In genomic region chr15:81937098-81937972, GRCm38 (mm10) we compare ENCODE assay signal across 8 mouse cellular contexts. TPM values are rescaled to one million over a fixed set of nuclear protein-coding genes. Genes with fewer than 3 reads are reported as not detected.
A peak's percentile ranks its signal among the peaks of the same experiment; 100 is the strongest.
DNase-seq lines count a peak whose midpoint lies in the region; ATAC-seq and TF ChIP-seq lines count a peak whose summit lies in the region.

No protein-coding gene starts in this region.

- H3K36me3 ChIP-seq in forebrain, postnatal 0 days (ENCODE audit: insufficient read depth): peaks cover 6% of the 10 kb centered on the region; the same call in 1 of the 2 replicates
- peaks cover 10% of the 10 kb centered on the region for H3K36me3 ChIP-seq in hindbrain, embryonic 14.5 days (replicated peaks; ENCODE audit: control insufficient read depth, insufficient read depth)
- H3K36me3 ChIP-seq in limb, embryonic 11.5 days (ENCODE audit: control insufficient read depth, insufficient read depth, low read length): no peaks in the 10 kb centered on the region
- H3K36me3 ChIP-seq in neural tube, embryonic 14.5 days (ENCODE audit: control insufficient read depth, insufficient read depth, low read length): peaks cover 3% of the 10 kb centered on the region; the same call in 1 of the 2 replicates

- ATAC-seq in forebrain, postnatal 0 days: peak; percentile 70
- ATAC-seq in hindbrain, embryonic 14.5 days (ENCODE audit: low FRiP score): peak; percentile 51
- ATAC-seq in limb, embryonic 11.5 days (ENCODE audit: insufficient number of reproducible peaks, low FRiP score, low TSS enrichment, low read depth): no peak
- peak; percentile 36 for ATAC-seq in neural tube, embryonic 14.5 days (ENCODE audit: low read depth)

- H3K4me2 ChIP-seq in forebrain, postnatal 0 days (ENCODE audit: low read depth): peak overlapping the region; percentile 76
- H3K4me2 ChIP-seq in hindbrain, embryonic 14.5 days (replicated peaks): peak overlapping the region; percentile 76
- peak overlapping the region; percentile 74 for H3K4me2 ChIP-seq in limb, embryonic 11.5 days (ENCODE audit: low read depth, severe bottlenecking)
- peak overlapping the region; percentile 65 for H3K4me2 ChIP-seq in neural tube, embryonic 14.5 days (ENCODE audit: low read depth, low read length)

- DNase-seq in gastrocnemius, postnatal 14 days: peak; percentile 26
- no peak for DNase-seq in gastrocnemius, adult 8-10 months (ENCODE audit: low spot score in 2 of 2)
- peak; percentile 78 for DNase-seq in cerebellum, adult 11-12 months
- DNase-seq in forebrain, postnatal 0 days: peak; percentile 76
- DNase-seq in hindbrain, embryonic 14.5 days (ENCODE audit: low spot score): peak; percentile 54
- peak; percentile 31 for DNase-seq in limb, embryonic 11.5 days (ENCODE audit: low spot score)
- no peak for DNase-seq in yolk sac, embryonic 10.5 days (ENCODE audit: low spot score)

- WGBS in forebrain, postnatal 0 days: 4% methylated on average over 19 of the region's 19 CpGs
- 8% methylated on average over 19 of the region's 19 CpGs for WGBS in hindbrain, embryonic 14.5 days
- 7% methylated on average over 19 of the region's 19 CpGs for WGBS in limb, embryonic 11.5 days
- 4% methylated on average over 19 of the region's 19 CpGs for WGBS in neural tube, embryonic 14.5 days

- peak overlapping the region; percentile 79 for H3K4me3 ChIP-seq in forebrain, postnatal 0 days (ENCODE audit: low read depth, low read length)
- H3K4me3 ChIP-seq in hindbrain, embryonic 14.5 days (replicated peaks; ENCODE audit: low read length): peak overlapping the region; percentile 58
- peak overlapping the region; percentile 37 for H3K4me3 ChIP-seq in limb, embryonic 11.5 days (ENCODE audit: low read depth, low read length)
- peak overlapping the region; percentile 58 for H3K4me3 ChIP-seq in neural tube, embryonic 14.5 days (ENCODE audit: low read depth, low read length)

- H3K27me3 ChIP-seq in forebrain, postnatal 0 days (ENCODE audit: insufficient read depth, low read length): no peaks in the 10 kb centered on the region
- H3K27me3 ChIP-seq in hindbrain, embryonic 14.5 days (ENCODE audit: control insufficient read depth, insufficient read depth, low read length): no peaks in the 10 kb centered on the region
- H3K27me3 ChIP-seq in limb, embryonic 11.5 days (ENCODE audit: control insufficient read depth, insufficient read depth, low read length): no peaks in the 10 kb centered on the region
- no peaks in the 10 kb centered on the region for H3K27me3 ChIP-seq in neural tube, embryonic 14.5 days (ENCODE audit: control insufficient read depth, insufficient read depth, low read length)

- intact Hi-C loops in gastrocnemius, postnatal 14 days (cut with DNase I; ENCODE audit: low total_unique reads): no loop called here

- TF ChIP-seq CTCF in forebrain, postnatal 0 days (IDR thresholded peaks at IDR 0.05; ENCODE audit: low read depth): no peak

- H3K9me3 ChIP-seq in forebrain, postnatal 0 days (ENCODE audit: low read length): no peaks in the 10 kb centered on the region
- H3K9me3 ChIP-seq in hindbrain, embryonic 14.5 days (ENCODE audit: control insufficient read depth, low read length): no peaks in the 10 kb centered on the region
- H3K9me3 ChIP-seq in limb, embryonic 11.5 days (ENCODE audit: control insufficient read depth, low read length): no peaks in the 10 kb centered on the region
- no peaks in the 10 kb centered on the region for H3K9me3 ChIP-seq in neural tube, embryonic 14.5 days (ENCODE audit: control insufficient read depth, low read length)

- H3K4me1 ChIP-seq in forebrain, postnatal 0 days (ENCODE audit: insufficient read depth): 0 out of 2 replicates have a peak, but pooled peaks cover 4% of the 10 kb centered on the region
- H3K4me1 ChIP-seq in hindbrain, embryonic 14.5 days (replicated peaks; ENCODE audit: control insufficient read depth, insufficient read depth, low read length): peaks cover 15% of the 10 kb centered on the region
- H3K4me1 ChIP-seq in limb, embryonic 11.5 days (ENCODE audit: control insufficient read depth, insufficient read depth, low read length): peaks cover 21% of the 10 kb centered on the region
- peaks cover 22% of the 10 kb centered on the region for H3K4me1 ChIP-seq in neural tube, embryonic 14.5 days (ENCODE audit: control insufficient read depth, insufficient read depth, low read length)

- H3K9ac ChIP-seq in forebrain, postnatal 0 days: peak overlapping the region; percentile 79
- H3K9ac ChIP-seq in hindbrain, embryonic 14.5 days: peak overlapping the region; percentile 81
- H3K9ac ChIP-seq in limb, embryonic 11.5 days (ENCODE audit: low read length): peak overlapping the region; percentile 62
- H3K9ac ChIP-seq in neural tube, embryonic 14.5 days (replicated peaks; ENCODE audit: low read depth, low read length): peak overlapping the region; percentile 75

- peak overlapping the region; percentile 89 for H3K27ac ChIP-seq in forebrain, postnatal 0 days (ENCODE audit: low read depth, low read length)
- H3K27ac ChIP-seq in hindbrain, embryonic 14.5 days: peak overlapping the region; percentile 90
- no peak overlapping the region for H3K27ac ChIP-seq in limb, embryonic 11.5 days (replicated peaks; ENCODE audit: low read depth, low read length)
- peak overlapping the region; percentile 92 for H3K27ac ChIP-seq in neural tube, embryonic 14.5 days (ENCODE audit: low read depth, low read length)

RNA-seq across cellular contexts. Expression of gene Csdc2, which starts 0.8 kb away (rescaled TPM):
- total RNA-seq in gastrocnemius, postnatal 14 days (2021): 1 to 10 TPM; 3.7 to 3.8 TPM
- 1 to 10 TPM in 2 of 4 experiments, under 1 TPM in 2; 0.67 to 1.9 (median 0.90) TPM for total RNA-seq in gastrocnemius, adult 8-10 months (2022)
- total RNA-seq in forebrain, postnatal 0 days (2014; rRNA removed): 88.9 and 118 TPM in 2 replicates
- polyA plus RNA-seq in forebrain, postnatal 0 days (2015; fragmentation: Nextera tagmentation; extraction: Ambion mirVana): 178 and 273 TPM in 2 replicates
- polyA plus RNA-seq in hindbrain, embryonic 14.5 days (2014; fragmentation: Nextera tagmentation; extraction: Ambion mirVana): 183 and 199 TPM in 2 replicates
- polyA plus RNA-seq in limb, embryonic 11.5 days (2014; fragmentation: Nextera tagmentation; extraction: Ambion mirVana): 4.9 TPM in 2 replicates
- polyA plus RNA-seq in neural tube, embryonic 14.5 days (2014; fragmentation: Nextera tagmentation; extraction: Ambion mirVana): 170 and 208 TPM in 2 replicates

RNA-seq across cellular contexts. Expression of gene Polr3h, which starts 11.3 kb away (rescaled TPM):
- 1 to 10 TPM; 7.3 to 8.1 TPM for total RNA-seq in gastrocnemius, postnatal 14 days (2021)
- 10 to 100 TPM in 1 of 4 experiments, 1 to 10 TPM in 3; 7.2 to 10.2 (median 8.2) TPM for total RNA-seq in gastrocnemius, adult 8-10 months (2022)
- 52.8 and 62.5 TPM in 2 replicates for total RNA-seq in forebrain, postnatal 0 days (2014; rRNA removed)
- polyA plus RNA-seq in forebrain, postnatal 0 days (2015; fragmentation: Nextera tagmentation; extraction: Ambion mirVana): 105 and 113 TPM in 2 replicates
- 85.5 and 100.0 TPM in 2 replicates for polyA plus RNA-seq in hindbrain, embryonic 14.5 days (2014; fragmentation: Nextera tagmentation; extraction: Ambion mirVana)
- polyA plus RNA-seq in limb, embryonic 11.5 days (2014; fragmentation: Nextera tagmentation; extraction: Ambion mirVana): 68.2 and 71.3 TPM in 2 replicates
- polyA plus RNA-seq in neural tube, embryonic 14.5 days (2014; fragmentation: Nextera tagmentation; extraction: Ambion mirVana): 88.1 and 98.4 TPM in 2 replicates

RNA-seq across cellular contexts. Expression of gene Pmm1, which starts 23.4 kb away (rescaled TPM):
- 10 to 100 TPM; 15.2 to 16.9 TPM for total RNA-seq in gastrocnemius, postnatal 14 days (2021)
- 10 to 100 TPM; 15.6 to 17.9 (median 15.9) TPM for total RNA-seq in gastrocnemius, adult 8-10 months (2022)
- 162 and 181 TPM in 2 replicates for total RNA-seq in forebrain, postnatal 0 days (2014; rRNA removed)
- polyA plus RNA-seq in forebrain, postnatal 0 days (2015; fragmentation: Nextera tagmentation; extraction: Ambion mirVana): 132 and 140 TPM in 2 replicates
- 89.0 and 103 TPM in 2 replicates for polyA plus RNA-seq in hindbrain, embryonic 14.5 days (2014; fragmentation: Nextera tagmentation; extraction: Ambion mirVana)
- 15.3 and 16.0 TPM in 2 replicates for polyA plus RNA-seq in limb, embryonic 11.5 days (2014; fragmentation: Nextera tagmentation; extraction: Ambion mirVana)
- polyA plus RNA-seq in neural tube, embryonic 14.5 days (2014; fragmentation: Nextera tagmentation; extraction: Ambion mirVana): 78.6 and 96.6 TPM in 2 replicates

RNA-seq across cellular contexts. Expression of gene 1700029P11Rik, which starts 43.0 kb away (rescaled TPM):
- not detected for total RNA-seq in gastrocnemius, postnatal 14 days (2021)
- total RNA-seq in gastrocnemius, adult 8-10 months (2022): not detected
- total RNA-seq in forebrain, postnatal 0 days (2014; rRNA removed): not detected in 2 replicates
- not detected in 2 replicates for polyA plus RNA-seq in forebrain, postnatal 0 days (2015; fragmentation: Nextera tagmentation; extraction: Ambion mirVana)
- not detected in 2 replicates for polyA plus RNA-seq in hindbrain, embryonic 14.5 days (2014; fragmentation: Nextera tagmentation; extraction: Ambion mirVana)
- not detected in 2 replicates for polyA plus RNA-seq in limb, embryonic 11.5 days (2014; fragmentation: Nextera tagmentation; extraction: Ambion mirVana)
- polyA plus RNA-seq in neural tube, embryonic 14.5 days (2014; fragmentation: Nextera tagmentation; extraction: Ambion mirVana): not detected in 2 replicates

RNA-seq across cellular contexts. Expression of gene Xrcc6, which starts 50.3 kb away (rescaled TPM):
- 10 to 100 TPM; 22.0 to 26.6 TPM for total RNA-seq in gastrocnemius, postnatal 14 days (2021)
- total RNA-seq in gastrocnemius, adult 8-10 months (2022): 10 to 100 TPM; 20.6 to 24.5 (median 24.2) TPM
- 28.4 and 34.8 TPM in 2 replicates for total RNA-seq in forebrain, postnatal 0 days (2014; rRNA removed)
- 25.6 and 29.5 TPM in 2 replicates for polyA plus RNA-seq in forebrain, postnatal 0 days (2015; fragmentation: Nextera tagmentation; extraction: Ambion mirVana)
- 36.7 and 38.7 TPM in 2 replicates for polyA plus RNA-seq in hindbrain, embryonic 14.5 days (2014; fragmentation: Nextera tagmentation; extraction: Ambion mirVana)
- polyA plus RNA-seq in limb, embryonic 11.5 days (2014; fragmentation: Nextera tagmentation; extraction: Ambion mirVana): 91.0 and 105 TPM in 2 replicates
- polyA plus RNA-seq in neural tube, embryonic 14.5 days (2014; fragmentation: Nextera tagmentation; extraction: Ambion mirVana): 42.1 and 48.6 TPM in 2 replicates

Comparison
In these comparisons a context has a peak if more than half of its experiments do, and no peak if none do; other contexts are left out.
1. DNase-seq: peak in gastrocnemius, postnatal 14 days (single experiment), cerebellum, adult 11-12 months (single experiment), forebrain, postnatal 0 days (single experiment), hindbrain, embryonic 14.5 days (single experiment) and limb, embryonic 11.5 days (single experiment); none in gastrocnemius, adult 8-10 months (0 of 2) and yolk sac, embryonic 10.5 days (single experiment).
2. RNA of gene Csdc2, which starts 0.8 kb away (polyA plus RNA-seq): 178 to 273 TPM in forebrain, postnatal 0 days, 170 to 208 TPM in neural tube, embryonic 14.5 days and 183 to 199 TPM in hindbrain, embryonic 14.5 days; 4.9 TPM in limb, embryonic 11.5 days; every median in the first group is over 10 times any median in the second.
3. Peak in every context shown above with its lines, with median percentiles within 50 percentile points of each other: H3K4me2 ChIP-seq, H3K4me3 ChIP-seq and H3K9ac ChIP-seq.